Mouse (Mus musculus) liver, embryonic 13.5 days (tissue): ENCODE measurements around the gene Gatad1. TPM values are rescaled to one million over a fixed set of nuclear protein-coding genes. Genes with fewer than 3 reads are reported as not detected.
"Not testable (repeated sequence)": the region's sequence is repeated elsewhere in the genome, so short reads cannot be mapped to it uniquely, and the experiment has no call there.

ENCODE experiments used
- ATAC-seq: fragments of 200-750 bp; cut with Nextera tagmentation; 2 replicates; pipeline ENCODE4 v1.8.0; 2017; ENCODE audit warnings: low read depth, mild to moderate bottlenecking, moderate number of reproducible peaks, moderate library complexity
- DNase-seq: peaks from one replicate; pipeline ENCODE4 v3.0.0; 2022
- H3K27ac ChIP-seq: fragments of 300-500 bp; sonication (generic); 2 replicates; pipeline ENCODE4 v1.5.1; 2015; ENCODE audit warnings: moderate library complexity, mild to moderate bottlenecking, inconsistent platforms
- H3K27me3 ChIP-seq: fragments of 300-500 bp; sonication (generic); 2 replicates; pipeline ENCODE4 v1.6.1; 2015; ENCODE audit warnings: mild to moderate bottlenecking, inconsistent platforms
- H3K36me3 ChIP-seq: fragments of 300-500 bp; sonication (generic); 2 replicates; pipeline ENCODE4 v1.6.1; 2015; ENCODE audit warnings: mild to moderate bottlenecking, inconsistent platforms
- H3K4me1 ChIP-seq: fragments of 300-500 bp; sonication (generic); replicated peaks from 2 replicates; pipeline ENCODE4 v1.6.1; 2015; ENCODE audit warnings: inconsistent platforms
- H3K4me2 ChIP-seq: fragments of 300-500 bp; sonication (generic); 2 replicates; pipeline ENCODE4 v1.6.1; 2015; ENCODE audit warnings: inconsistent platforms, mild to moderate bottlenecking, moderate library complexity
- H3K4me3 ChIP-seq: fragments of 300-500 bp; sonication (generic); replicated peaks from 2 replicates; pipeline ENCODE4 v1.5.1; 2015; ENCODE audit warnings: mild to moderate bottlenecking, inconsistent platforms
- H3K9ac ChIP-seq: fragments of 300-500 bp; sonication (generic); 2 replicates; pipeline ENCODE4 v1.6.1; 2015; ENCODE audit warnings: mild to moderate bottlenecking, inconsistent platforms
- H3K9me3 ChIP-seq: fragments of 300-500 bp; sonication (generic); replicated peaks from 2 replicates; pipeline ENCODE4 v1.6.1; 2016; ENCODE audit warnings: inconsistent platforms
- WGBS: fragments of 180-500 bp; shearing (Covaris S2); methylation state at CpG from one replicate; pipeline ENCODE4 v1.1.7; 2015; ENCODE audit not compliant: insufficient replicate concordance; 5-methylcytosine and 5-hydroxymethylcytosine counted together
- polyA plus RNA-seq: library from polyadenylated mRNA; unstranded; fragments of >200 nt; fragmentation: Nextera tagmentation; extraction: Ambion mirVana; gene quantifications from 2 replicates; pipeline ENCODE4 v1.2.1, GENCODE M21; 2015

Gatad1 gene
- polyA plus RNA-seq, 1 experiment from 2014 or later: 32.2 TPM

- not testable (repeated sequence) for H3K9ac ChIP-seq, H3K27me3 ChIP-seq, H3K4me2 ChIP-seq, H3K36me3 ChIP-seq, ATAC-seq, H3K9me3 ChIP-seq, H3K27ac ChIP-seq, H3K4me3 ChIP-seq, DNase-seq
- peaks cover 14% of the 10 kb centered on the region for H3K4me1 ChIP-seq
- WGBS: 82% methylated on average over 19 of the region's 25 CpGs
These were observed 3.9 kb downstream of the Gatad1 start for GRCm38 (mm10) chr5:3652903-3653575.

- ATAC-seq: no peak
- Histone ChIP-seq H3K27ac (no peak overlapping the region), H3K9ac (no peak overlapping the region), H3K36me3 (no peaks in the 10 kb centered on the region), H3K9me3 (no peaks in the 10 kb centered on the region), H3K4me2 (no peak overlapping the region), H3K4me1 (peaks cover 14% of the 10 kb centered on the region), H3K27me3 (no peaks in the 10 kb centered on the region), H3K4me3 (no peak overlapping the region)
- no peak for DNase-seq
- WGBS: 63% methylated on average over 5 of the region's 5 CpGs
These were observed 5.4 kb downstream of the Gatad1 start for GRCm38 (mm10) chr5:3651621-3652020.

GRCm38 (mm10) chr5:3650881-3651280 lies 6.1 kb downstream of the Gatad1 start, which contains the start of gene Tmbim7:
Gene Tmbim7, plus strand, starts transcription at chr5:3651181.
- no peak within 1 kb of the TSS for H3K27ac ChIP-seq
- no peak within 1 kb of the TSS for H3K9ac ChIP-seq
- no peaks in the 10 kb centered on the region for H3K9me3 ChIP-seq
- no peaks in the 10 kb centered on the region for H3K36me3 ChIP-seq
- DNase-seq (no peak), ATAC-seq (no peak)
- peaks cover 17% of the 10 kb centered on the region for H3K4me1 ChIP-seq
- no peak within 1 kb of the TSS for H3K4me2 ChIP-seq
- WGBS: 72% methylated on average over 6 of the region's 6 CpGs
- H3K27me3 ChIP-seq: no peaks in the 10 kb centered on the region
- H3K4me3 ChIP-seq: no peak within 1 kb of the TSS

GRCm38 (mm10) chr5:3648849-3649210 lies 8.2 kb downstream of the Gatad1 start:
- H3K9me3 ChIP-seq: no peaks in the 10 kb centered on the region
- no peak overlapping the region for H3K4me2 ChIP-seq
- H3K36me3 ChIP-seq: peaks cover 17% of the 10 kb centered on the region
- no peak for ATAC-seq
- 59% methylated on average over 4 of the region's 4 CpGs for WGBS
- no peaks in the 10 kb centered on the region for H3K27me3 ChIP-seq
- H3K27ac ChIP-seq: no peak overlapping the region
- H3K4me3 ChIP-seq: no peak overlapping the region
- H3K9ac ChIP-seq: no peak overlapping the region
- DNase-seq: no peak
- peaks cover 27% of the 10 kb centered on the region for H3K4me1 ChIP-seq

DNA sequence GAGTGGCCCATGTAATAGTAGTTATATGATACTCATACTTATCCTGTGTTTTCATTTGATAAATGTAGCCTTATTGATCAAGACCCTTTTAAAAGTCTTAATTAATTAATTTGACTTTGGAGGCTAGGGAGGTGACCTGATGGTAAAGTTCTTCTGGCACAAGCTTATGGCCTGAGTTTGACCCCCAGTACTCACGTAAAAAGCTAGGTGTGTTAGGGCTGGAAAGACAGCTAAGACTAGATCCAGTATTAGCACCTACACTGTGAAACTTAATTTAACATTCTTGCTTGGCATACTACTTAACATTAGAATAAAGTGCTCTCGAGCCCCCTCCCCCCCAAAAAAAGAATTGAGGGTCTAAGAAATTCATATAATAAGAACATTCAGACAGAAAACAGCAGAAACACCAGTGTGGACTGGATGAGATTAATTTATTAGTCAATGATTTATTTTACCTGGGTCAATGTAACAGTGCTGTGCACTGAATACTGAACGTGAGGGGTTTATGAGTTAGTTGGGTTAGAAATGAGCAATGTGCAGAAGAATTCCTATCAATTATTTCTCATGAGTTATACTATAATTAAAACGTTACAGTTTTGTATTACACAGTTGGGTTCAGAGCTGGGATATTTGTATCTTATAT lies 8.7 kb downstream of the Gatad1 start:
- 39% methylated on average over 4 of the region's 4 CpGs for WGBS

GRCm38 (mm10) chr5:3647708-3648121 lies 9.3 kb downstream of the Gatad1 start:
- peak overlapping the region; percentile 94 for H3K9ac ChIP-seq
- peak overlapping the region; percentile 83 for H3K4me2 ChIP-seq
- H3K4me1 ChIP-seq: peaks cover 29% of the 10 kb centered on the region
- no peaks in the 10 kb centered on the region for H3K9me3 ChIP-seq
- WGBS: 2% methylated on average over 7 of the region's 46 CpGs
- H3K27ac ChIP-seq: peak overlapping the region; percentile 95
- H3K4me3 ChIP-seq: peak overlapping the region; percentile 99
- DNase-seq (peak; percentile 89), ATAC-seq (peak; percentile 94)
- H3K27me3 ChIP-seq: no peaks in the 10 kb centered on the region
- peaks cover 24% of the 10 kb centered on the region for H3K36me3 ChIP-seq

More for the DNA sequence above, 8.7 kb downstream of the Gatad1 start:
- ATAC-seq (no peak), DNase-seq (no peak)
- Histone ChIP-seq H3K4me3 (peak overlapping the region; percentile 99), H3K4me2 (peak overlapping the region; percentile 83), H3K36me3 (peaks cover 21% of the 10 kb centered on the region), H3K9me3 (no peaks in the 10 kb centered on the region), H3K9ac (no peak overlapping the region), H3K4me1 (peaks cover 27% of the 10 kb centered on the region), H3K27me3 (no peaks in the 10 kb centered on the region), H3K27ac (no peak overlapping the region)

GRCm38 (mm10) chr5:3646991-3647707 lies 9.8 kb downstream of the Gatad1 start:
- H3K9me3 ChIP-seq: no peaks in the 10 kb centered on the region
- H3K27me3 ChIP-seq: no peaks in the 10 kb centered on the region
- peak; percentile 40 for DNase-seq
- ATAC-seq: peak; percentile 71
- peaks cover 25% of the 10 kb centered on the region for H3K36me3 ChIP-seq
- H3K4me2 ChIP-seq: peak overlapping the region; percentile 83
- WGBS: 1% methylated on average over 51 of the region's 60 CpGs
- H3K4me3 ChIP-seq: peak overlapping the region; percentile 99
- peak overlapping the region; percentile 95 for H3K27ac ChIP-seq
- peaks cover 29% of the 10 kb centered on the region for H3K4me1 ChIP-seq
- peak overlapping the region; percentile 94 for H3K9ac ChIP-seq

- Histone ChIP-seq H3K4me1 (peaks cover 29% of the 10 kb centered on the region), H3K9me3 (no peaks in the 10 kb centered on the region), H3K9ac (peak overlapping the region; percentile 94), H3K27ac (peak overlapping the region; percentile 13; the same call in 1 of the 2 replicates), H3K27me3 (no peaks in the 10 kb centered on the region), H3K4me2 (peak overlapping the region; percentile 83), H3K36me3 (peaks cover 31% of the 10 kb centered on the region), H3K4me3 (peak overlapping the region; percentile 99)
- WGBS: 26% methylated on average over 6 of the region's 6 CpGs
- no peak for DNase-seq
- no peak for ATAC-seq
These were observed 10.4 kb downstream of the Gatad1 start for GRCm38 (mm10) chr5:3646539-3646938.

- H3K4me1 ChIP-seq: peaks cover 29% of the 10 kb centered on the region
- 0 out of 2 replicates have a peak overlapping the region, but pooled peaks have one; percentile 18 for H3K4me3 ChIP-seq
- H3K9ac ChIP-seq: 0 out of 2 replicates have a peak overlapping the region, but pooled peaks have one; percentile 14
- WGBS: 82% methylated on average over 6 of the region's 6 CpGs
- peaks cover 40% of the 10 kb centered on the region for H3K36me3 ChIP-seq
- no peaks in the 10 kb centered on the region for H3K9me3 ChIP-seq
- H3K27me3 ChIP-seq: no peaks in the 10 kb centered on the region
- H3K27ac ChIP-seq: no peak overlapping the region
- no peak for DNase-seq
- peak overlapping the region; percentile 23 for H3K4me2 ChIP-seq
- no peak for ATAC-seq
These were observed 11.7 kb downstream of the Gatad1 start for GRCm38 (mm10) chr5:3645326-3645725.

GRCm38 (mm10) chr5:3644621-3645020 lies 12.4 kb downstream of the Gatad1 start:
- DNase-seq: no peak
- Histone ChIP-seq H3K4me3 (no peak overlapping the region), H3K27ac (no peak overlapping the region), H3K36me3 (peaks cover 45% of the 10 kb centered on the region), H3K9me3 (no peaks in the 10 kb centered on the region), H3K4me1 (peaks cover 28% of the 10 kb centered on the region), H3K9ac (no peak overlapping the region), H3K27me3 (no peaks in the 10 kb centered on the region), H3K4me2 (no peak overlapping the region)
- ATAC-seq: no peak
- 85% methylated on average over 6 of the region's 6 CpGs for WGBS

GRCm38 (mm10) chr5:3635286-3635685 lies 21.7 kb downstream of the Gatad1 start:
- Histone ChIP-seq H3K4me2 (no peak overlapping the region), H3K4me3 (no peak overlapping the region), H3K27me3 (no peaks in the 10 kb centered on the region), H3K4me1 (peaks cover 11% of the 10 kb centered on the region), H3K9ac (no peak overlapping the region), H3K9me3 (no peaks in the 10 kb centered on the region), H3K36me3 (peaks cover 26% of the 10 kb centered on the region), H3K27ac (no peak overlapping the region)
- DNase-seq (no peak), ATAC-seq (no peak)
- WGBS: 76% methylated on average over 8 of the region's 8 CpGs
